Mouse (Mus musculus) v-Abl transformed pro-B cells (cell line): ENCODE measurements around the gene 2010111I01Rik.
"Not testable (repeated sequence)": the region's sequence is repeated elsewhere in the genome, so short reads cannot be mapped to it uniquely, and the experiment has no call there.

Source experiments
- in situ Hi-C, 2 experiments: fragments of 400-800 bp; cut with MboI; formaldehyde crosslinking; loops; one replicate each; pipeline ENCODE4 v1.15.1; 2025; ENCODE audit not compliant: unreplicated experiment in 2 of 2

The 2010111I01Rik gene

GRCm38 (mm10) chr13:63068371-63069136 is 103.9 kb downstream of the 2010111I01Rik start:
- in situ Hi-C loops = no loop called here

DNA sequence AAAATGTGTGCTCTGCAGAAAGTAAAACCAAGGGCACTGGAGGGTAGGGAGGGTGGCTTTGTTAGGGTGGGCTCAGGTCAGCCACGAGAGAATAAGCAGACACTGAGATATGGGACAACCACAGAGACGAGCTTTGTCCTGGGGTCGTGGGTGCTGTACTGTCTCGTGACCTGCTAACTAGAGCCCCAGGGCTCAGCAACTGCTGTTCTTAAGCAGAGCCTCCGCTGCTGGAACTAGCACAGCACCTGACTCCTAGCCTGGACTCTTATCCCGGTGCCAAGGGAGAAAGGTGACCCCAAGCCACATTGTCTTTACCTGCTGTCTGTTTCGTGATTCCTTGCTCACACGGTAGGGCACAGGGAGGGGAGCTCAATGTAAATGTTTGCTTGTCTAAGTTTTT is 107.2 kb downstream of the 2010111I01Rik start:
- in situ Hi-C loops = no loop called here

DNA sequence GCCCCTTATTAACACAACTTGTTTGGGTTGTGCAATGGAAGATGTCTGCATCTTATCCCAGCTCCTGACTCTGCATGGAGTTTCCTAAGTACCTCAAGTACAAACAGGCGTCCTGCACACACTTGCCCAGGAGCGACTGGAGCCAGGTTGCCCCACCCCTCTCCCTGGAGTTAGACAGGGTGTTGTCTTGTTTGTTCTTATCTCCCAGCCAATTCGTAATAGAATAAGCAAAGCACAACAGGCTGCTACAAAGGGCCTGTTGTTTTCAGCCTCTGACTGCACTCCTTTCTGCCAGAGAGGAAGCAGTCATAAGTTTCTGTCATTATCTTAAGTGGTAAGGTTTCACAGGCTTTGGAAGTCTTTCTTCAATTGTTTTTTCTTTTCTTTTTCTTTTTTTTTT is 107.7 kb downstream of the 2010111I01Rik start:
- in situ Hi-C loops = no loop called here

DNA sequence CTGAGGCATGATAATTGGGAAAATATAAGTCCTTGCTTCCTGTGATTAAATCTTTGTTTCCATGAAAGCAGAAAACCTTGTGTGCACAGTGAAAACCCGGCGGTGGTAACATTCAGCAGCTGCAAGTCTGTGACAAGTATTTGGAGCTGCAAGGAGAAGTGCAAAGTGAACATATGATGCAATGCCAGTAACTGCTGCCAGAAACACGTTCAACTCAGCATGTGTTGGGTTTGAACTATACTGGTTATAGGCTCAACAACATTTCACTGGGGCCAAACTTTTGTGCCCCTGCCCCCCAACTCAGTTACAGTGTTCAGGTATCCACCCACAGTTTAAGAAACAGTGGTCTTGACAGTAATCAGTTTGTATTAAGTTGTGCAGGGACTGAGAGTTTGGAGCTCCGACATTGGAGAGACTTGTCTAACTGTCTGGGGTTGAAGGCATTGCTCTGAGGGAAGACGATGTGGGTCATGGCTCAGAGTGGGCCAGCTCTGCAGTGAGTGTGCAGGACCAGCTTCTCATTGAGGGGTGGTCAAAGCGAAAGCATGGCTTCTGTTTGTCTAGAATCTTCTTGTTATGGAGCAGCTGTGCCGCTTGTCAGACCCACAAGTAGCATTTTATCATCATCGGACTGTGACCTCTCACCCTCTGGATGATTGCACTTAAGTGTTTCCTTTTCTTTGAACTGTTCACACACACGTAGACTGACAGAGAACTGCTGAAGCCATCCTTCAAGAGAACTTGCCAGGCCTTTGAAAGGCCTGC is 109.4 kb downstream of the 2010111I01Rik start:
- in situ Hi-C loops = no loop called here

DNA sequence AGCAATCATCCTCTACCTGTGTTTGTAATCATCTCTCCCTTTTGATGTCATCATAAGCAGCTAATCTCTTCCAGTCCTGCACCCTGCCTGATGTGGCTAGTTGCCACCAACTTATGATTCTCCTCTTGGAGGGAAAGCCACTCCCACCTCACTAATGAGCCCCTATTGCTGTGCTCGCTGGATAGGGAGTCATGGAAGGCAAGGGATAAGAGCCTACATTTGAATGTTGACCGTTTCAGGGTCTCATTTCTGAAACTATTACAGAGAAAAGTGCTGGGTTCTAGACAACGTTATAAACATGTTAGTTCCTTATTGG is 109.9 kb downstream of the 2010111I01Rik start:
- in situ Hi-C loops = no loop called here

- in situ Hi-C loops = no loop called here
Observed at GRCm38 (mm10) chr13:63075331-63075855, 110.7 kb downstream of the 2010111I01Rik start.

GRCm38 (mm10) chr13:63080191-63080590 is 115.5 kb downstream of the 2010111I01Rik start:
- in situ Hi-C loops = no loop called here

DNA sequence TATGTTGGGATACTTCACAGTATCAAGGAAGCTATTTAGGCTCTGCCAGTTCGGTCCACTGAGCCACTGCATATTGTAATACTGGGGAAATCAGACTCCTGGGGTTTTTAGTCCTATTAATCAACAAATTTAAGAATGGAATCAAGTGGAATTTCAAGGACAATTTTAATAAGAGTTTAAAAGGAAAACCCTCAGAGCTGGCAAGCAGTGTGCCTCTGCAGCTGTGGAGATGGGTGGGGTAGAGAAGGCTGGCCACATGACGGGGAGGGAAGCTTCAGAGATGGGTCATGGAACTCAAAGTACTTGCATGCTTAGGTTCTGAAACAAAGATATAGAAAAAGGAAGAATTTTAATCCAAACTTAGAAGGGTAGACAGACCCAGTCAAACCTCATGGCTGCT is 116.1 kb downstream of the 2010111I01Rik start:
- in situ Hi-C loops = no loop called here

DNA sequence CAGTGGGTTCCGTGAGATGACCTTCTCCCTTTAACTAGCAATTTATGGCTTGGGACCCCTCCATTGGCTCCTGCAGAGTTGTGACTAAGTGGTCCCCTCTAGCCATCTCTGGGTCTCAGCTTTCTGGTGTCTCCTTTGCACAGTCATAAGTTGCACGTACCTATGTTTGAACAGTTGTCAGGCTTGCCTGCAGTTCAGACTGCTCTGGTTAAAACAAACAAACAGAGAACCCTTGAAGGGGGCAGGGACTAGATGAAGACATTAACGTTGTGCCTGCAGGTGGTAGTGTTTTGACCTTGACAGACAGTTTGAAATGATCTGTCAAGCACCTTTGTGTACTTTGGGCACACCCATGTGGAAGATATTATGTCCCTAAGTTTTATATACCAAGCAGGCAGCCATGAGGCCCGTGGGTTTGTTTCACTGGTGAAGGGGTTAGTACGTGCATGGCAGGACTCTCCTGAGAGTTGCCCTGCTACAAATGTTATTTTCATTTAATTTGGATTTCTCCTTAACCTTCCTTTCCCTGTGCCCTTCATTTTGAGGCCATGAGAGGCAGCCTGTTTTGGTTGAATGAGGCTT is 118.0 kb downstream of the 2010111I01Rik start:
- in situ Hi-C loops = no loop called here

DNA sequence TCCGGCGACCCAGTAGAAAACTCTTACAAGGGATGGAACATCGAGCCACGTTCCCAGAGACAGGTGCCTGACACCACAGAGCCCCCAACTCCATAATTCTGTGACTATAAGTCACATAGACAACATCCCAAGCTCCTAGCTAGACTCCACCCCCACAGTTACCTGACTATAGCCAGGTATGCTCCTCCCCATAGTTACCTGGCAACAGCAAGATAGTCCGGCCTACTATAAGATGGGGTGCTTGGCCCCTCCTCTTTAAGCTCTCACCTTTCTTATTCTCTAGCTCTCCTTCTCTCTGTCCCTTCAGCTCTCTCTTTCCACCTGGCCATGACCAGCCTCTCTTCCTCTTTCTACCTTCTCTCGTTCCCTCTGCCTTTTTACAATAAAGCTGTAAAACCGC is 118.4 kb downstream of the 2010111I01Rik start:
- in situ Hi-C loops = not testable (repeated sequence)

- in situ Hi-C loops = no loop called here
Observed at GRCm38 (mm10) chr13:63083663-63084062, 119.0 kb downstream of the 2010111I01Rik start.

- in situ Hi-C loops = no loop called here
Observed at GRCm38 (mm10) chr13:63087865-63088683, 123.4 kb downstream of the 2010111I01Rik start.

DNA sequence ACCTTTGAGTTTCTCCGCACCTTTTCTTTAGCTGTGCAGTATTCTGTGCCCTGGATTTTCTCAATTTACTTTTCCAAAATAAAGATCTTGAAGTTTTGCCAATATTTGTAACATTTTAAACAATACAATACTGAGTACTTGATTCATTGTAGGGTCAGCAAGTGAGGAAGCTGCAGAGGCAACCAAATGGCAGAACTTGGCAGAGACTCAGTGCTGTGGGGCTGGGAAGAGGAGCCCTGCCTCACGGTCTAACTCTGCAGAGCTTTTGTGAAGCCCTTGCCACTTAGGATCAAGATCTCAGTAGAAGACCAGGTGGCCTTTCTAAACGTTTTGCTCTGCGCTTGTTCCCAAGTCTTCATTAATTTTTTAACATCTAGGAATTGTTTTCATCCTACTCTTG is 124.8 kb downstream of the 2010111I01Rik start:
- in situ Hi-C loops = no loop called here

DNA sequence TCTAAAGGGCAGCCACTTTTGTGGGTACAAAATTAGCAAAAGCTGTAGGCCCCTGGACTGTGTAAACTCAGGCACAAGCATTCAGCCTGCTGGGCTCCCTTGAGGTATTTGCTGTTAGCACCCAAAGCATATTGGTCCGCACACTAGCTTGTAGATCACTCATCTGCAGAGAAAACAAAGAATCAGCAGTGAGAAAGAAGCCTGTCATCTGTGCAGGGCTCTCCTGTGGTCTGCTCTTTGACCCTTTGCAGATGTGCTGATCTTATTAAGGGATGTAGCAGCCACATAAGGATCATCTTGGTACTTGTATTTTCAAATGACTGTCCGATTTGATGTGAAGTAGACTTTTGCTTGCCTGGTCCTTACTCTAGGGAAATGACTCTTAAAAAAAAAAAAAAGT is 126.6 kb downstream of the 2010111I01Rik start:
- in situ Hi-C loops = no loop called here

DNA sequence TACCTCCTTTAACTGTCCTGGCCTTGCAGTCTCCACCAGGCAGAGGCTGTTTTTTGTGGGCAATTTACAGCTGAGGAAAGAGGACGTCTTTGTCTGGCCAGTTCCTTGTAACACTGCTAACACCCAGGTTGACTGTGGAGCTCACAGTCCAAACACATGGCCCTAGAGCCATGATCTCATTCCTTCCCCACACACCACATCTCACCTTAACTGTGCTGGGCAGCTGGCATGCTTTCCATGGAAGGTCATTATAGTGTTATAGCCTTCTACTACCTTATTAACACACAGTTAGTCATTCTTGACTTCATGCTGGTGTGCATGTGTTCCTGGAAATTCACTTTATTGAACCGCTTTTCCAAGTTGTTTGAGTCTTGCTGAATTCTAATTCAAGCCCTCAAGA is 127.6 kb downstream of the 2010111I01Rik start:
- in situ Hi-C loops = no loop called here

DNA sequence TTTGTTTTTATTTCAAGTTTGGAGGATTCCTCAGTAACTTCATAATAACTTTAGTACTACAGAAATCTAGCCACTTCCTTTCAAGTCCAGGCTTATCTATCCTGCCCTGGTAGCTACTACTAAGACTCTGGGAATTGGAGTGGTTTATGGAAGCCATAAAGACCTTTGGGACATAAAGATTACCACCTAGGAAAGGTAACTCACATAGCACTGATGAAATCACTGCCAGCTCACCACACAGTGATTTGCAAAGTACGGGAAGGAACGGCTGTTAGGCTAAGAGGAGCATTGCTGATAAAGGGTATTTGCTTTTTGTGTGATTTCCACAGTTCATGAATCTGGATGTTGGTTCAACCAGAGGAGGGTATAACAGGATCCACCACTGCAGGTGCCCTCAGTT is 128.2 kb downstream of the 2010111I01Rik start:
- in situ Hi-C loops = no loop called here

GRCm38 (mm10) chr13:63093636-63094035 is 128.9 kb downstream of the 2010111I01Rik start:
- in situ Hi-C loops = no loop called here

DNA sequence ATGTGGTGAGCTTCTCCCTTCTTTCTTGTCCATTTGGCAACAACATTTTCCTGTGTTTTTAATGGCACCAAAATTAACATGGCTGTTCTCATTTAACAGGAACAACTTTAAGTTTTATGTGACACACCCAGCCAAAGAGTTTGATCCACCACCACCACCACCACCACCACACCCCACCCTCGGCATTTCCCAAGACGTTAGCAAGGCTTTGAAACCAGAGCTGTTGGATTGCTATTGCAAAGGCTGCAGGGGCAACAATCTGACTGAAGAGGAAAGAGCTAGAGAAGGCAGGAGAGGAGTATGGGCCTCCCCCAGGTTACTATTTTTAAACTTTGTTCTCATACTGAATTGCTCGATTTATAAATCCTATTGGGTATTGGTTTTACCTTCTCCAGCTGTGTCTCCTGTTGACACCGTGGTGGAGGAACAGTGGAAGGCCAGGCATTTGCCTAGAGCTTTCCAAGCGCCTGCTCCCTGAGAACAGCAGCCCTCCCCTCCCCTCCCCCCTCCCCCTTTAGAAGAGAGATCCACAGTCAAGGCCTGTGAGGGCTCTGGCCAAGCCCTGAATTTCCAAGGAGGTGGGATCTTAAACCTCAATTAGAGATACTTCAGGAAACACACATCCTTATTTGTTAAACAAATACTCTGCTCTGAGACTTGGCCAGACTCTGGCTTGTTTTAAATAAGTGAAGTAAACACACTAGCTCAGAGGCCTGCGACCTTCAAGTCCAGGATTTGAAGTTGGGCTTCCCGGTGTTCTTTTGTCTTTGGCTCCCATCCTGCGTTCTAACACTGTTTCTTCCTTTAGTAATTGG is 129.8 kb downstream of the 2010111I01Rik start:
- in situ Hi-C loops = no loop called here

DNA sequence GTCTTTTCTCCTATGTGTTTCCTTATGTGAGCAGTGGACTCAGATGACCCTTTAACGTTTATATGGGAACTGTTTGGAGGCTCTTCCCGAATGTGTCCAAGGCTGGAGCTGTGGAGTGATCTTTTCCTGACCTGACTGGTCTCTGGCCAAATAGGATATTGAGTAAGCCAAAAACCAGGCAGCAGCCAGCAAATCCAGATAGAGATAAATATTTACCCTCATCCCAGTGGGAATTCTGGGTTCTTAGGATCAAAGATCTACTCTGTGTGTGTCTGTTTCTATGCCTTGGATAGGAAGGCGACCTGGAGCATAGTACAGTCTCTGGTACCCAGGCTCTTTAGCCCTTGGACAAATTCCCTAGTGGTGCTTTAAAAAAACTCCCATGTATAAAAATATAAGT is 132.1 kb downstream of the 2010111I01Rik start:
- in situ Hi-C loops = no loop called here

DNA sequence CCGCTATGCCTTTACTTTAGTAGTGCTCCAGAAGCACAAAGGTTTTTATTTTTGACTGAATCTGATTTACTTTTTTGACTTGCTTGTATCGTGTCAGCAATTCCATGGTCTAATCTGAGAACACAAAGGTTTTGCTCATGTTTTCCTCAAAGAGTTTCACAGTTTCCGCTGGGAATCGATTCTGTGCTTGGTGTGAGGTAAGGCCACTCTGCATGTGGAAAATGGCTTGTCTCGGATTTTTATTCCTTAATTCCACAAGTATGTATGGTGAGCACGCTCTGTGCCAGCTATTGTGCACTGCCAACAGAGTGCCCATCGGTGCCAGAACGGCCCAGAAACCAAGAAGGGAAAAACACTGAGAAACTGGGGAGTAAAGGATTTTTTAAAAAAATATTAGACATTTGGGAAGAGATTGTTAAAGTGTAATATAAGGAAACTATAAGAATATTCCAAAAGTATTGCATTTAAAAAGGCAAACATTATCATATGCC is 132.8 kb downstream of the 2010111I01Rik start:
- in situ Hi-C loops = no loop called here
